Mouse (Mus musculus) frontal cortex, postnatal 25 days (tissue): ENCODE measurements around the gene Etl4.
A peak's percentile ranks its signal among the peaks of the same experiment; 100 is the strongest.
"Not testable (repeated sequence)": the region's sequence is repeated elsewhere in the genome, so short reads cannot be mapped to it uniquely, and the experiment has no call there.

Experiments
- DNase-seq, 2 experiments: peaks; one replicate each; pipeline ENCODE4 v3.0.0; 2022; ENCODE audit warnings: low spot score in 2 of 2

Gene Etl4

GRCm38 (mm10) chr2:20294596-20294995, 385.0 kb downstream of the Etl4 start:
- DNase-seq = no peak

GRCm38 (mm10) chr2:20302517-20302916, 392.9 kb downstream of the Etl4 start:
- DNase-seq = no peak

GRCm38 (mm10) chr2:20324954-20325353, 415.4 kb downstream of the Etl4 start:
- DNase-seq = no peak

GRCm38 (mm10) chr2:20336176-20336575, 426.6 kb downstream of the Etl4 start:
- DNase-seq = no peak

GRCm38 (mm10) chr2:20339016-20339734, 429.6 kb downstream of the Etl4 start:
- no peak for DNase-seq

- DNase-seq = no peak
These were observed 430.3 kb downstream of the Etl4 start for GRCm38 (mm10) chr2:20339919-20340318.

- no peak for DNase-seq
These were observed 437.3 kb downstream of the Etl4 start for GRCm38 (mm10) chr2:20346873-20347272.

- no peak for DNase-seq
These were observed 439.7 kb downstream of the Etl4 start for GRCm38 (mm10) chr2:20349268-20349667.

- DNase-seq = no peak
These were observed 443.2 kb downstream of the Etl4 start for GRCm38 (mm10) chr2:20352796-20353195.

- no peak for DNase-seq
These were observed 467.4 kb downstream of the Etl4 start for GRCm38 (mm10) chr2:20377026-20377425.

- not testable (repeated sequence) for DNase-seq
These were observed 471.3 kb downstream of the Etl4 start for GRCm38 (mm10) chr2:20380874-20381273.

- no peak for DNase-seq
These were observed 484.5 kb downstream of the Etl4 start for GRCm38 (mm10) chr2:20394083-20394482.

- DNase-seq = no peak
These were observed 487.4 kb downstream of the Etl4 start for GRCm38 (mm10) chr2:20396978-20397377.

- no peak for DNase-seq
These were observed 491.0 kb downstream of the Etl4 start for GRCm38 (mm10) chr2:20400556-20400955.

- no peak for DNase-seq
These were observed 494.8 kb downstream of the Etl4 start for GRCm38 (mm10) chr2:20404395-20404794.

GRCm38 (mm10) chr2:20407101-20407500, 497.5 kb downstream of the Etl4 start:
- DNase-seq = peak in 1 of 2 experiments; percentile 25

GRCm38 (mm10) chr2:20414856-20415255, 505.3 kb downstream of the Etl4 start:
- no peak for DNase-seq

GRCm38 (mm10) chr2:20416934-20417614, 507.5 kb downstream of the Etl4 start:
- no peak for DNase-seq

GRCm38 (mm10) chr2:20417998-20418397, 508.4 kb downstream of the Etl4 start:
- no peak for DNase-seq

- DNase-seq = no peak
These were observed 510.4 kb downstream of the Etl4 start for GRCm38 (mm10) chr2:20419975-20420374.

GRCm38 (mm10) chr2:20422275-20422674, 512.7 kb downstream of the Etl4 start:
- DNase-seq = no peak

- no peak for DNase-seq
These were observed 524.1 kb downstream of the Etl4 start for GRCm38 (mm10) chr2:20433656-20434055.

- DNase-seq = no peak
These were observed 526.0 kb downstream of the Etl4 start for GRCm38 (mm10) chr2:20435530-20435929.
